Mouse (Mus musculus) layer of hippocampus, adult 11-12 months (tissue): ENCODE results near the gene Iqca.
A peak's percentile ranks its signal among the peaks of the same experiment; 100 is the strongest.

Experiments used
- DNase-seq: peaks from one replicate; pipeline ENCODE4 v3.0.0; 2022; ENCODE audit warnings: low spot score

The Iqca gene

GRCm38 (mm10) chr1:90153099-90153744, at the start of gene Iqca:
Gene Iqca (minus strand): TSS chr1:90153401.
- DNase-seq, result peak; percentile 59

- DNase-seq, result no peak
Observed at GRCm38 (mm10) chr1:90202207-90202978, 49.2 kb upstream of the Iqca start.

- no peak for DNase-seq
Observed at GRCm38 (mm10) chr1:90201655-90202054, 48.5 kb upstream of the Iqca start.

GRCm38 (mm10) chr1:90201246-90201645, 48.0 kb upstream of the Iqca start:
- DNase-seq, result no peak

- DNase-seq, result no peak
Observed at GRCm38 (mm10) chr1:90189046-90189445, 35.8 kb upstream of the Iqca start.

GRCm38 (mm10) chr1:90186874-90187273, 33.7 kb upstream of the Iqca start:
- no peak for DNase-seq

GRCm38 (mm10) chr1:90186173-90186572, 33.0 kb upstream of the Iqca start:
- DNase-seq, result no peak

- DNase-seq, result no peak
Observed at GRCm38 (mm10) chr1:90183602-90184001, 30.4 kb upstream of the Iqca start.

- no peak for DNase-seq
Observed at GRCm38 (mm10) chr1:90182521-90182920, 29.3 kb upstream of the Iqca start.

GRCm38 (mm10) chr1:90180966-90181699, 27.9 kb upstream of the Iqca start:
- DNase-seq, result no peak

GRCm38 (mm10) chr1:90180479-90180878, 27.3 kb upstream of the Iqca start:
- DNase-seq, result no peak

GRCm38 (mm10) chr1:90177978-90178377, 24.8 kb upstream of the Iqca start:
- no peak for DNase-seq

- no peak for DNase-seq
Observed at GRCm38 (mm10) chr1:90177565-90177964, 24.4 kb upstream of the Iqca start.

GRCm38 (mm10) chr1:90176223-90176622, 23.0 kb upstream of the Iqca start:
- no peak for DNase-seq

- no peak for DNase-seq
Observed at GRCm38 (mm10) chr1:90174338-90174737, 21.1 kb upstream of the Iqca start.

GRCm38 (mm10) chr1:90164319-90164718, 11.1 kb upstream of the Iqca start:
- no peak for DNase-seq

GRCm38 (mm10) chr1:90163161-90163560, 10.0 kb upstream of the Iqca start:
- no peak for DNase-seq

GRCm38 (mm10) chr1:90162379-90162857, 9.2 kb upstream of the Iqca start:
- DNase-seq, result no peak

GRCm38 (mm10) chr1:90161623-90162022, 8.4 kb upstream of the Iqca start:
- DNase-seq, result no peak

GRCm38 (mm10) chr1:90159927-90160326, 6.7 kb upstream of the Iqca start:
- no peak for DNase-seq

GRCm38 (mm10) chr1:90156589-90156988, 3.4 kb upstream of the Iqca start:
- DNase-seq, result no peak

GRCm38 (mm10) chr1:90153787-90154186, 586 bp upstream of the Iqca start:
- no peak for DNase-seq

- DNase-seq, result no peak
Observed at GRCm38 (mm10) chr1:90139729-90140128, 13.5 kb downstream of the Iqca start.
